ENCODE assay signal across 9 mouse cellular contexts in the genomic region with DNA sequence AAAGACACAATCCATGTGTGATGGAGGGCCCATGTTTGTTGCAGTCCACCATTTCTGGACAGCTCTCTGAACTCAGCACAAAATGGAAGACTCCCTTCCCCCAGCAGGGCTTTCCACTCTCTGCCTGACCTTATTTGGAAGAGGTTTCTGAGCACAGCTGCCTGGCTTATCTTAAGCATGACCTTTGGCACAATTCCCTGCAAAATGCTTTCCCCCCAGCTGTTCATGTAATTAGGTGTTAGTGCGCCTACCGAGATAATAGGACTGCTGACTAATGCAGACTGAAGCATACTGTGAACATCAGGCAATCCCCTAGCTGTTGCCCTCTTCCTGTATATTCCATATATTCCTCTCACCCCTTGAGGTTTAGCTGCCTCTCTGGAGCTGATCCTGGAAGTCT. TPM values are rescaled to one million over a fixed set of nuclear protein-coding genes. Genes with fewer than 3 reads are reported as not detected.
DNase-seq lines count a peak whose midpoint lies in the region; ATAC-seq lines count a peak whose summit lies in the region.
"Had no signal": no experiment of that assay in that cellular context is flagged by ENCODE, and none has a peak within 500 bp of the region (broad histone marks: within the 10 kb centered on the region; RNA-seq: fewer than 3 reads in every experiment).

No protein-coding gene starts in this region.

- no peak overlapping the region for H3K27ac ChIP-seq in liver, embryonic 11.5 days (ENCODE audit: low read depth, low read length)
- no peak overlapping the region for H3K27ac ChIP-seq in neural tube, embryonic 15.5 days (replicated peaks)
- H3K27ac ChIP-seq in hindbrain, embryonic 16.5 days (ENCODE audit: low read depth, low read length): no peak overlapping the region
- H3K27ac ChIP-seq: layer of hippocampus, adult 2 months had no signal

- intact Hi-C loops in gastrocnemius, postnatal 14 days (cut with DNase I; ENCODE audit: low total_unique reads): no loop called here

- H3K4me3 ChIP-seq in liver, embryonic 11.5 days (ENCODE audit: low read depth, low read length): no peak overlapping the region
- no peak overlapping the region for H3K4me3 ChIP-seq in neural tube, embryonic 15.5 days (replicated peaks)
- no peak overlapping the region for H3K4me3 ChIP-seq in hindbrain, embryonic 16.5 days (ENCODE audit: low read length)
- H3K4me3 ChIP-seq: layer of hippocampus, adult 2 months had no signal

- WGBS in liver, embryonic 11.5 days: 36% methylated on average over 2 of the region's 2 CpGs
- 51% methylated on average over 2 of the region's 2 CpGs for WGBS in neural tube, embryonic 15.5 days
- 44% methylated on average over 2 of the region's 2 CpGs for WGBS in hindbrain, embryonic 16.5 days

- H3K4me1 ChIP-seq in liver, embryonic 11.5 days (replicated peaks; ENCODE audit: control insufficient read depth, insufficient read depth, low read length): peaks cover 7% of the 10 kb centered on the region
- no peaks in the 10 kb centered on the region for H3K4me1 ChIP-seq in neural tube, embryonic 15.5 days
- no peaks in the 10 kb centered on the region for H3K4me1 ChIP-seq in hindbrain, embryonic 16.5 days (ENCODE audit: control insufficient read depth, insufficient read depth, low read depth, low read length)

- no peaks in the 10 kb centered on the region for H3K36me3 ChIP-seq in liver, embryonic 11.5 days (ENCODE audit: control insufficient read depth, insufficient read depth, low read length)
- no peaks in the 10 kb centered on the region for H3K36me3 ChIP-seq in neural tube, embryonic 15.5 days
- no peaks in the 10 kb centered on the region for H3K36me3 ChIP-seq in hindbrain, embryonic 16.5 days (ENCODE audit: control insufficient read depth, insufficient read depth, low read length)

- H3K9ac ChIP-seq in liver, embryonic 11.5 days (ENCODE audit: low read depth, low read length): no peak overlapping the region
- no peak overlapping the region for H3K9ac ChIP-seq in neural tube, embryonic 15.5 days (replicated peaks)
- no peak overlapping the region for H3K9ac ChIP-seq in hindbrain, embryonic 16.5 days (ENCODE audit: low read depth, low read length)

- peak; percentile 85 for ATAC-seq in liver, embryonic 11.5 days (replicated peaks; ENCODE audit: low FRiP score)
- no peak for ATAC-seq in neural tube, embryonic 15.5 days (ENCODE audit: low FRiP score)
- ATAC-seq in hindbrain, embryonic 16.5 days: no peak
- ATAC-seq in activated CD4-positive, CD25-positive, alpha-beta regulatory T cell, adult 4 months: no peak

- H3K9me3 ChIP-seq in liver, embryonic 11.5 days (ENCODE audit: control insufficient read depth, low read length): no peaks in the 10 kb centered on the region
- no peaks in the 10 kb centered on the region for H3K9me3 ChIP-seq in neural tube, embryonic 15.5 days (replicated peaks)
- 0 out of 2 replicates have a peak, but pooled peaks cover 2% of the 10 kb centered on the region for H3K9me3 ChIP-seq in hindbrain, embryonic 16.5 days (ENCODE audit: control insufficient read depth, low read length)

- DNase-seq in testis, postnatal 14 days (ENCODE audit: low spot score): peak; percentile 5
- DNase-seq in testis, postnatal 10 days (ENCODE audit: low spot score): no peak
- DNase-seq in heart, adult 9 months (ENCODE audit: low spot score in 2 of 2): peak; percentile 54 to 68
- no peak for DNase-seq in liver, embryonic 11.5 days (ENCODE audit: low spot score)
- DNase-seq in gastrocnemius, postnatal 14 days: no peak

- H3K27me3 ChIP-seq in liver, embryonic 11.5 days (replicated peaks; ENCODE audit: control insufficient read depth, insufficient read depth, low read length): no peaks in the 10 kb centered on the region
- H3K27me3 ChIP-seq in neural tube, embryonic 15.5 days (replicated peaks): no peaks in the 10 kb centered on the region
- H3K27me3 ChIP-seq in hindbrain, embryonic 16.5 days (replicated peaks; ENCODE audit: control insufficient read depth, insufficient read depth, low read length): no peaks in the 10 kb centered on the region

- H3K4me2 ChIP-seq in liver, embryonic 11.5 days: no peak overlapping the region
- H3K4me2 ChIP-seq in neural tube, embryonic 15.5 days: no peak overlapping the region
- no peak overlapping the region for H3K4me2 ChIP-seq in hindbrain, embryonic 16.5 days (ENCODE audit: low read length)

RNA-seq across cellular contexts. Expression of gene Rgn, which starts 21.4 kb away (rescaled TPM):
- 25.9 and 32.5 TPM in 2 replicates for polyA plus RNA-seq in liver, embryonic 11.5 days (2014; fragmentation: Nextera tagmentation; extraction: Ambion mirVana)
- not detected for total RNA-seq in gastrocnemius, postnatal 14 days (2021)
- 0.58 and 0.83 TPM in 2 replicates for polyA plus RNA-seq in neural tube, embryonic 15.5 days (2015; fragmentation: Nextera tagmentation; extraction: Ambion mirVana)
- polyA plus RNA-seq in hindbrain, embryonic 16.5 days (2015; fragmentation: Nextera tagmentation; extraction: Ambion mirVana): 0.54 and 0.93 TPM in 2 replicates
- polyA plus RNA-seq in activated CD4-positive, CD25-positive, alpha-beta regulatory T cell, adult 4 months (2017; shearing (Covaris generic)): not detected

RNA-seq across cellular contexts. Expression of gene Rbm10, which starts 46.3 kb away (rescaled TPM):
- 65.5 and 67.3 TPM in 2 replicates for polyA plus RNA-seq in liver, embryonic 11.5 days (2014; fragmentation: Nextera tagmentation; extraction: Ambion mirVana)
- 10 to 100 TPM; 13.4 to 14.3 TPM for total RNA-seq in gastrocnemius, postnatal 14 days (2021)
- 47.2 and 52.2 TPM in 2 replicates for polyA plus RNA-seq in neural tube, embryonic 15.5 days (2015; fragmentation: Nextera tagmentation; extraction: Ambion mirVana)
- polyA plus RNA-seq in hindbrain, embryonic 16.5 days (2015; fragmentation: Nextera tagmentation; extraction: Ambion mirVana): 48.1 and 52.9 TPM in 2 replicates
- 10 to 100 TPM; 32.4 to 48.4 TPM for polyA plus RNA-seq in activated CD4-positive, CD25-positive, alpha-beta regulatory T cell, adult 4 months (2017; shearing (Covaris generic))

RNA-seq across cellular contexts. Expression of gene Ndufb11, which starts 46.4 kb away (rescaled TPM):
- polyA plus RNA-seq in liver, embryonic 11.5 days (2014; fragmentation: Nextera tagmentation; extraction: Ambion mirVana): 188 and 209 TPM in 2 replicates
- total RNA-seq in gastrocnemius, postnatal 14 days (2021): 100 to 1,000 TPM; 322 to 386 TPM
- 244 and 252 TPM in 2 replicates for polyA plus RNA-seq in neural tube, embryonic 15.5 days (2015; fragmentation: Nextera tagmentation; extraction: Ambion mirVana)
- 214 and 250 TPM in 2 replicates for polyA plus RNA-seq in hindbrain, embryonic 16.5 days (2015; fragmentation: Nextera tagmentation; extraction: Ambion mirVana)
- 100 to 1,000 TPM; 256 to 268 TPM for polyA plus RNA-seq in activated CD4-positive, CD25-positive, alpha-beta regulatory T cell, adult 4 months (2017; shearing (Covaris generic))

Comparison
In these comparisons a context has a peak if more than half of its experiments do, and no peak if none do; other contexts are left out.
1. DNase-seq: peak in testis, postnatal 14 days (single experiment) and heart, adult 9 months (2 of 2); none in testis, postnatal 10 days (single experiment), liver, embryonic 11.5 days (single experiment) and gastrocnemius, postnatal 14 days (single experiment).
2. RNA of gene Rgn, which starts 21.4 kb away (polyA plus RNA-seq): 25.9 to 32.5 TPM in liver, embryonic 11.5 days; 0.54 to 0.93 TPM in hindbrain, embryonic 16.5 days, 0.58 to 0.83 TPM in neural tube, embryonic 15.5 days and not detected in activated CD4-positive, CD25-positive, alpha-beta regulatory T cell, adult 4 months; every median in the first group is over 10 times any median in the second.